Mouse (Mus musculus) CH12.LX (cell line): ENCODE measurements around the gene Entpd7. TPM values are rescaled to one million over a fixed set of nuclear protein-coding genes. Genes with fewer than 3 reads are reported as not detected.
A peak's percentile ranks its signal among the peaks of the same experiment; 100 is the strongest.

ENCODE experiments used
- DNase-seq: peaks from one replicate; pipeline ENCODE4 v3.0.0-alpha.2; 2013; ENCODE audit errors: extremely low read depth
- H3K27ac ChIP-seq: 2 replicates; pipeline ENCODE4 v1.5.1; 2012; ENCODE audit warnings: low read depth, mild to moderate bottlenecking, control low read depth, moderate library complexity; ENCODE audit not compliant: insufficient read depth
- H3K27me3 ChIP-seq: replicated peaks from 2 replicates; pipeline ENCODE3; 2012; ENCODE audit warnings: inconsistent platforms
- H3K36me3 ChIP-seq, 2 experiments: replicated peaks in 1 of 2; 2 replicates each; pipeline versions ENCODE3 to v1.6.1; 2012; ENCODE audit warnings: inconsistent platforms in 1 of 2, low read length in 1 of 2, mild to moderate bottlenecking in 1 of 2, mixed read lengths in 1 of 2, moderate library complexity in 1 of 2; ENCODE audit not compliant: control insufficient read depth in 1 of 2, insufficient read depth in 1 of 2
- H3K4me1 ChIP-seq, 2 experiments: 2 replicates each; pipeline ENCODE4 v1.6.1; 2012; ENCODE audit warnings: inconsistent platforms in 1 of 2, moderate library complexity in 1 of 2; ENCODE audit not compliant: insufficient read depth in 2 of 2, control insufficient read depth in 1 of 2
- H3K4me2 ChIP-seq: 2 replicates; pipeline ENCODE4 v1.6.1; 2012; ENCODE audit warnings: low read depth, mild to moderate bottlenecking, control low read depth; ENCODE audit not compliant: poor library complexity, insufficient read depth, severe bottlenecking
- H3K4me3 ChIP-seq, 3 experiments: fragments of 150-350 bp in 1 of 3; sonication (generic) in 1 of 3; replicated peaks in 1 of 3; 2 replicates each; pipeline versions ENCODE3 to v1.5.1; 2011 to 2012; ENCODE audit warnings: low read depth in 2 of 3, low read length in 2 of 3, mild to moderate bottlenecking in 2 of 3, moderate library complexity in 2 of 3, control low read depth in 1 of 3, improper control_type of control experiment in 1 of 3, inconsistent platforms in 1 of 3, mixed read lengths in 1 of 3; ENCODE audit not compliant: poor library complexity in 1 of 3
- H3K79me2 ChIP-seq: replicated peaks from 2 replicates; pipeline ENCODE4 v1.6.1; 2012; ENCODE audit warnings: mild to moderate bottlenecking, moderate library complexity; ENCODE audit not compliant: control insufficient read depth, poor library complexity, insufficient read depth, severe bottlenecking; ENCODE audit errors: extremely low read depth
- H3K9ac ChIP-seq: 2 replicates; pipeline ENCODE4 v1.6.1; 2012; ENCODE audit warnings: low read depth, mild to moderate bottlenecking, control low read depth, moderate library complexity; ENCODE audit not compliant: insufficient read depth
- H3K9me3 ChIP-seq: replicated peaks from 2 replicates; pipeline ENCODE3; 2012; ENCODE audit warnings: low read length, inconsistent platforms, mixed read lengths
- BHLHE40 ChIP-seq: IDR thresholded peaks from 2 replicates; pipeline ENCODE4 v1.6.1; 2011; ENCODE audit warnings: mild to moderate bottlenecking, low read depth, low read length, improper control_type of control experiment
- CHD1 ChIP-seq: IDR thresholded peaks from 2 replicates; pipeline ENCODE4 v1.6.1; 2012; ENCODE audit warnings: low read depth, low read length, improper control_type of control experiment, inconsistent platforms
- E2F4 ChIP-seq: IDR thresholded peaks from 2 replicates; pipeline ENCODE4 v1.6.1; 2011; ENCODE audit warnings: low read depth, low read length, improper control_type of control experiment; ENCODE audit not compliant: insufficient replicate concordance
- ELF1 ChIP-seq: IDR thresholded peaks from 2 replicates; pipeline ENCODE4 v1.6.1; 2014; ENCODE audit warnings: low read depth, mild to moderate bottlenecking, inconsistent platforms, low read length, improper control_type of control experiment
- ETS1 ChIP-seq: conservative IDR thresholded peaks from 2 replicates; pipeline ENCODE4 v1.6.1; 2012; ENCODE audit warnings: low read depth, mild to moderate bottlenecking, inconsistent platforms, low read length, improper control_type of control experiment, moderate library complexity
- GABPA ChIP-seq: IDR thresholded peaks from 2 replicates; pipeline ENCODE4 v1.6.1; 2012; ENCODE audit warnings: low read depth, low read length, improper control_type of control experiment, inconsistent platforms; ENCODE audit not compliant: insufficient replicate concordance
- IRF4 ChIP-seq: IDR thresholded peaks from 2 replicates; pipeline ENCODE4 v1.6.1; 2014; ENCODE audit warnings: low read depth, mild to moderate bottlenecking, inconsistent platforms, low read length, improper control_type of control experiment
- MAX ChIP-seq: IDR thresholded peaks from 2 replicates; pipeline ENCODE4 v1.6.1; 2011; ENCODE audit warnings: low read length, improper control_type of control experiment
- MAZ ChIP-seq: IDR thresholded peaks from 2 replicates; pipeline ENCODE4 v1.6.1; 2012; ENCODE audit warnings: low read depth, mild to moderate bottlenecking, inconsistent platforms, low read length, improper control_type of control experiment, moderate library complexity
- MEF2A ChIP-seq: IDR thresholded peaks from 2 replicates; pipeline ENCODE4 v1.6.1; 2014; ENCODE audit warnings: low read depth, mild to moderate bottlenecking, inconsistent platforms, low read length, improper control_type of control experiment, borderline replicate concordance
- MXI1 ChIP-seq: IDR thresholded peaks from 2 replicates; pipeline ENCODE4 v1.6.1; 2011; ENCODE audit warnings: mild to moderate bottlenecking, low read depth, low read length, improper control_type of control experiment
- MYC ChIP-seq: IDR thresholded peaks from 2 replicates; pipeline ENCODE4 v1.6.1; 2011; ENCODE audit warnings: low read depth, mild to moderate bottlenecking, improper control_type of control experiment, low read length
- PAX5 ChIP-seq: IDR thresholded peaks from 2 replicates; pipeline ENCODE4 v1.6.1; 2012; ENCODE audit warnings: low read length, inconsistent platforms, mixed read lengths
- POLR2A ChIP-seq: IDR thresholded peaks from 2 replicates; pipeline ENCODE4 v1.6.1; 2011; ENCODE audit warnings: low read depth, mild to moderate bottlenecking, improper control_type of control experiment, low read length
- RAD21 ChIP-seq: IDR thresholded peaks from 2 replicates; pipeline ENCODE4 v1.6.1; 2011; ENCODE audit warnings: low read depth, mild to moderate bottlenecking, low read length, improper control_type of control experiment, moderate library complexity
- RCOR1 ChIP-seq: conservative IDR thresholded peaks from 2 replicates; pipeline ENCODE4 v1.6.1; 2012; ENCODE audit warnings: low read depth, mild to moderate bottlenecking, inconsistent platforms, low read length, improper control_type of control experiment
- SIN3A ChIP-seq: IDR thresholded peaks from 2 replicates; pipeline ENCODE4 v1.6.1; 2012; ENCODE audit warnings: low read length, improper control_type of control experiment, inconsistent platforms
- SMC3 ChIP-seq: IDR thresholded peaks from 2 replicates; pipeline ENCODE4 v1.6.1; 2011; ENCODE audit warnings: low read depth, low read length, improper control_type of control experiment
- TBP ChIP-seq: conservative IDR thresholded peaks from 2 replicates; pipeline ENCODE4 v1.6.1; 2011; ENCODE audit warnings: low read depth, low read length, improper control_type of control experiment
- TCF12 ChIP-seq: IDR thresholded peaks from 2 replicates; pipeline ENCODE4 v1.6.1; 2014; ENCODE audit warnings: low read depth, mild to moderate bottlenecking, inconsistent platforms, low read length, improper control_type of control experiment
- UBTF ChIP-seq: IDR thresholded peaks from 2 replicates; pipeline ENCODE4 v1.6.1; 2012; ENCODE audit warnings: low read depth, mild to moderate bottlenecking, inconsistent platforms, low read length, improper control_type of control experiment, moderate library complexity
- USF1 ChIP-seq: IDR thresholded peaks from 2 replicates; pipeline ENCODE4 v1.6.1; 2014; ENCODE audit warnings: low read depth, mild to moderate bottlenecking, inconsistent platforms, low read length, improper control_type of control experiment
- USF2 ChIP-seq: conservative IDR thresholded peaks from 2 replicates; pipeline ENCODE4 v1.6.1; 2011; ENCODE audit warnings: low read depth, low read length, improper control_type of control experiment
- ZC3H11A ChIP-seq: IDR thresholded peaks from 2 replicates; pipeline ENCODE4 v1.6.1; 2012; ENCODE audit warnings: low read depth, mild to moderate bottlenecking, inconsistent platforms, low read length, improper control_type of control experiment
- ZNF384 ChIP-seq: IDR thresholded peaks from 2 replicates; pipeline ENCODE4 v1.6.1; 2012; ENCODE audit warnings: low read depth, low read length, improper control_type of control experiment, inconsistent platforms
- dilution Hi-C: fragments of 300-500 bp; cut with MboI; formaldehyde crosslinking; loops from 2 replicates; pipeline ENCODE4 v1.14.3; 2020; ENCODE audit warnings: low sequenced_read_pairs; ENCODE audit not compliant: extremely low pct_unique_long_range_greater_than_20kb, extremely low pct_ligation_motif_present
- in situ Hi-C: fragments of 300-500 bp; cut with MboI; formaldehyde crosslinking; loops from 3 replicates; pipeline ENCODE4 v1.14.3; 2019; ENCODE audit warnings: low sequenced_read_pairs, low pct_ligation_motif_present, low pct_unique_long_range_greater_than_20kb, mixed read lengths
- polyA plus RNA-seq: library from polyadenylated mRNA; unstranded; fragments of >175 nt; gene quantifications from 2 replicates; pipeline ENCODE4 v1.2.1, GENCODE M21; 2012; ENCODE audit warnings: low read depth; ENCODE audit not compliant: insufficient read length
- total RNA-seq, 2 experiments: library from RNA; depleted of rRNA; stranded (reverse); fragments of 300-350 nt in 1 of 2; fragments of >200 nt in 1 of 2; gene quantifications; 2 replicates each; pipeline ENCODE4 v1.2.3; 2012 to 2014

The Entpd7 gene
- total and polyA plus RNA-seq, 3 experiments, result 2.7 to 6.0 (median 4.0) TPM

DNA sequence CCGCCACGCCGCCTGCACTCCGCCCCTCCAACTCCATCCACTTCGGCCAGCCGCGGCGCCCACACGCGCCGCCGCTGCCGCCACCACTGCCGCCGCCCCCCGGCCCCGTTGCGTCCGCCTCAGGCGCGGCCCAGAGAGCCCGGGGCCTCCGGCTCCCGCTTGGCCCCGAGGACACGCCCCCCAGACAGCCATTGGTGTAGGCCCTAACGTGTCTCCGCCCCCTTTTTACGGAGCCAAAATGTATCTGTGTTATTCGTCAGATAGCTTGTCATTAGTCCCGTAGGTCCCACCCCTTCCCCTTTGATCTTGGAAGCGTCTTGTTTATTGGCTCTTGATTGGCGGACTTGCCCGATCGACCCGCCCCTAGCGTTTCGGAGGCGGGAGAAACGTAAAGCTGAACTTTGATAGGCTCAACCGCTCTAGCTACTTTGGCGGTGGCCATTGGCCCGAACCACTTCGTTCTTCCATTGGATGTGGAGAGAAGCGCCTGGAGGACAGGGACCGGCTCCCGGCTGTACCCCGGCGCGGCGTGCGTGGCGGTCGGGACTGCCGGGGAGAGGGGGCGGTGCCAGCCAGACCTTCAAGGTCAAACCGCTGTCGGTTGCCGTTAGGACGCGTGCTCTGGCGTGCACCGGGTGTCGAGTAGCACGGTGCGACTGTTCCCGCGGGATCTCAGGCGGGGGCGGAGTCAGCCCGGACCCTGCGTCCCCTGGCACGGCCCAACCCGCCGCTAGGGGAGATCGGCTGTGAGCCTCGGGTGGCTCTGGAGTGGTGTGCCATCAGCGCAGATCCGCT lies 14.5 kb upstream of the Entpd7 start, which contains the start of gene Slc25a28 (continued):
- TF ChIP-seq MAZ (peak; percentile 65; the same call in 1 of the 2 replicates), ELF1 (peak; percentile 72), TCF12 (peak; percentile 72), PAX5 (no peak), GABPA (no peak), IRF4 (peak; percentile 40), MYC (peak; percentile 68; the same call in 1 of the 2 replicates), POLR2A (peak; percentile 92), RAD21 (peak; percentile 15), MEF2A (0 out of 2 replicates have a peak, but pooled peaks have one; percentile 25), CHD1 (no peak), SMC3 (no peak), USF2 (no peak), ZNF384 (no peak), SIN3A (peak; percentile 54), ZC3H11A (no peak), E2F4 (peak; percentile 38; the same call in 1 of the 2 replicates), BHLHE40 (peak; percentile 67), MAX (peak; percentile 94), RCOR1 (0 out of 2 replicates have a peak, but pooled peaks have one; percentile 64), USF1 (no peak), TBP (peak; percentile 76)

DNA sequence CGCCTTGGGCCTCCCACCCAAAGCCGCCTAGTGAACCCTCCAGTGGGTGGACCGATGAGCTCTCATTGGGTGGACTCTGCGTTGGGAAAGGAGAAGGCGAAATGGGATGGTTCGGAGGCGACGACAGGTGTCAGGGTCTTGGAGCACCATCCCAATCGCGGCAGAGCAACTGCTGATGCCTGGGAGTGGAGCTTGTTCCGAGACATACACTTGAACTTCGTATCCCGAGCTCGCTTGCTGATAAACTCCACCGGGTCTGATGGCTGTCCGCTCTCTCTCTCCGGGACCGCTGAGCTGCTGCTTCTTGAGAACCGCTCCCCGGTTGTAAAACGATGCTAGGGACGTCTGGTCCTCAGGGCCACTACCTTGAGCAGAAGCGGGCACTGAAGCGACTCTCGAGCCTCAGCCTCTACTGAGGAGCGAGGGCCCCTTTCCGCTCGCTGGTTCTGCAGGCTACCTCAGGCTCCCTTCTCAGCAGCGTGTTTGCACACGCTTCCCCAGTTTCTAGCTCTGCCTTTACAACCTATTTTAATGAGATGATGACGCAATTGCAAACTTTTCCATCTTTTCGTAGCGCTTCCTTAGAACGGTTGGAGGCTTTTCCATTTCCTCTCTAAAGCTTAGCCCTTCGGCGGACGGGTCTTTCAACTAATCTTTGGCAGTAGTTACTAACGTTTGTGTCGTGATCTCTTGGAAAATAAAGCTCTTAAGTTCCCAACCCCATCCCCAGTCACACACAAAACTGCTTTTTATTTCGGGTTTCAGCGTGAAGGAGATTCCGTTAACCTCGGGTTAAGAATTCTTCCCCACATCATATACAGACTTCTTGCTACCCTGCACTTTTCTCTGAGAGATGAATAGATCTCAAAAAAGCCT lies 13.7 kb upstream of the Entpd7 start:
- Histone ChIP-seq H3K27ac (peak overlapping the region; percentile 88), H3K4me1 (peaks cover 6 to 53% of the 10 kb centered on the region in 2 experiments), H3K9me3 (no peaks in the 10 kb centered on the region), H3K79me2 (peaks cover 17% of the 10 kb centered on the region), H3K36me3 (peaks cover 0 to 12% of the 10 kb centered on the region in 2 experiments), H3K27me3 (no peaks in the 10 kb centered on the region), H3K4me2 (peak overlapping the region; percentile 33; the same call in 1 of the 2 replicates), H3K4me3 (peak overlapping the region; percentile 84 to 92 (median 86)), H3K9ac (peak overlapping the region; percentile 82)
- dilution Hi-C loops (no loop called here), in situ Hi-C loops (loop anchor here (5.0 kb wide), 2 partner anchors 37 to 77 kb away; partner anchors contain the start of genes Cox15 and Cutc)
- TF ChIP-seq MXI1 (peak; percentile 66), IRF4 (peak; percentile 6; the same call in 1 of the 2 replicates), ETS1 (no peak), RCOR1 (peak; percentile 7; the same call in 1 of the 2 replicates), E2F4 (no peak), UBTF (peak; percentile 84; the same call in 1 of the 2 replicates)
- DNase-seq, result peak; percentile 72
